Mouse (Mus musculus) testis, postnatal 10 days (tissue): ENCODE results near the gene Focad.
"Not testable (repeated sequence)": the region's sequence is repeated elsewhere in the genome, so short reads cannot be mapped to it uniquely, and the experiment has no call there.

Source experiments
- DNase-seq: peaks from one replicate; pipeline ENCODE4 v3.0.0; 2021; ENCODE audit warnings: low spot score

Gene Focad

DNA sequence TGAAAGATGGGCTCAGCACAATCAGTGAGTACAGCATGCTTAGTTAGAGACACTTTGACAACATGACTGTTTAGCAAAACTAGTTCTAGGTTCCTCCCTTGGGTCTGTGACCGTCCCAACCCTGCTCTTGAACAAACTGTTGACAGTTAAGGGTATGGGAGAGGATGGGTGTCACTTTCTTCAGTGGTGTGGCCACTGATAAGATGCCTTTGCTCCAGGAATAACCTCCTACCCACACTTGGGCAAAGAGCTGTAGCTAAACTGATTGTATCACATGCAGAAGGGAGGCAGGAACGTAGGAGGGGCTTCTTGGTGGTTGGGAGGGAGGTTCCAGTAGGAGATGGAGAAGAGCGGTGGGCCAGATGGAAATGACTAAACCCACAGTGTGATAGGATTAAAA, 213.3 kb downstream of the Focad start:
- no peak for DNase-seq

GRCm38 (mm10) chr4:88308342-88309116, 214.1 kb downstream of the Focad start:
- no peak for DNase-seq

GRCm38 (mm10) chr4:88309676-88310075, 215.2 kb downstream of the Focad start:
- peak; percentile 45 for DNase-seq

GRCm38 (mm10) chr4:88314898-88315297, 220.5 kb downstream of the Focad start:
- DNase-seq = no peak

GRCm38 (mm10) chr4:88320067-88320466, 225.6 kb downstream of the Focad start:
- DNase-seq = no peak

GRCm38 (mm10) chr4:88325392-88325791, 231.0 kb downstream of the Focad start:
- DNase-seq = no peak

- DNase-seq = no peak
Observed at GRCm38 (mm10) chr4:88334533-88334932, 240.1 kb downstream of the Focad start.

GRCm38 (mm10) chr4:88336753-88337152, 242.3 kb downstream of the Focad start:
- DNase-seq = no peak

DNA sequence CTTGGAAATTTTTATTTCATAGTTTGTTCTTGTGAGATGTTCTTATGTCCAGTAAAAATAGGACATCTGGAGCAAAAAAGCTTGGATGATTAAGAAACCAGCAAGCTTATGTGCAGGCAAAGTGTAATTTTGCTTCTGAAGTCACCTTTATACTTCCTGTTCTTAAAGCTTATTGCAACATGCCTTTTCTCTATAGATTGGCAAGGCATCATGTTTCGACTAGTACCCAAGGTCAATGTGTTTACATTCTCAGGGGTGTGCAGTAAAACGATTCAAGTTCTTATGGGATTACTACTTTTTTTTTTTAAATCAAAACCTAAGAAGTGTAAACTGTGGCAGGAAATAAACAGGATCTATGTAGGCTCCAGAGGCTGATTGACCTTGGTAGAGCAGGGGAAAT, 242.9 kb downstream of the Focad start:
- DNase-seq = no peak

DNA sequence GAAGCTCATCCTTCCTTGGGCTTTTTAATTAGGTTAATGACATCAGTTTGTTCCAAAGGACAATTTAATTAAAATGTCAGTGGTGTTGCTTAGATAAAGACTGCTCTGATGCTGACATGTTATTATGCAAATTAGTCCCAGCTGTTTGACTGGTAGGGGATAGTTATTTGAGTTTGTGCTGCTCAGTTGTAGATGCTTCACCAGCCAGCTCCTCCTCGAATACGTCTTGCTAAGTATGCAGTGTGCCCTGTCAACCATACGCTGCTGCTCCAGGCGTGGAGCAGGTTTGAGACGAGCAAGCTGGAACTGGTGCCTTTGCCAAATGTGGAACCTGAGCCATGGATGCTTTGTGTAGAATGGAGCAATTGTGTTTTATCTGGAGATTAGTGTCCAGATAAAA, 243.7 kb downstream of the Focad start:
- DNase-seq = no peak

DNA sequence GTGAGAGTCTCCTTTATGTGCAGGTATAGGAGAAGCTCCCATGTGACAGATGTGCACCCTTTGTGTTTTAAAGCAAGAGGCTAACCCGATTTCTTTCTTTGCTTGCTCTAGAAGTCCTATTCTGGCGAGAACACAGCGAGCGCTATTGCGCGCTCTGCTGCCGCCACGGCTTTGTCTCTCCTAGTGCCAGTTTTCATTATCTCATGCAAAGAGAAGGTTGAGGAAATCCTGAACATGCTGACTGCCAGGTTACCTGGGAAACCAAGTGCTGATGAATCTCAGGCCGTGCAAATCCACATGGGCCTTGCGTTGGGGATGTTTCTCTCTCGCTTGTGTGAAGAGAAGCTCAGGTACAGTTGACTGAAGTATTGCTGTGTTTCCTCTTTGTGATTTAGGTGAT, 250.0 kb downstream of the Focad start:
- DNase-seq = no peak

GRCm38 (mm10) chr4:88345065-88345464, 250.6 kb downstream of the Focad start:
- no peak for DNase-seq

- DNase-seq = no peak
Observed at GRCm38 (mm10) chr4:88345938-88346337, 251.5 kb downstream of the Focad start.

GRCm38 (mm10) chr4:88350910-88351309, 256.5 kb downstream of the Focad start:
- peak; percentile 53 for DNase-seq

DNA sequence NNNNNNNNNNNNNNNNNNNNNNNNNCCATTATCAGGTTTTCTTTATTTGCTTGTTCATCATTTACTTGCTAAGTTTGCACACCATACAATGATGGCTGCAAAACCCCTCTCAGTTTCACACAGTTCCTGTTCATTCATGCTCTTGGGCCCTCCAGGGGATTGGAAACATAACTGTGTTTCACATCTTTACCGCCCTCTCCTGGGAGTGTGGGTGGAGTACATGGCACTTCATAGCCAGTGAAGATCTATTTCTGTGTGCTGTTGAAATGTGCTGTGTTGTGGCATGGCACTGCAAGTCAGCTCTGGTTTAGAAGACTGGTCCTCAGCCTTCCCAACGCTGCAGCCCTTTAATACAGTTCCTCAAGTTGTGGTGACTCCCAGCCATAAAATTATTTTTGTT, 262.2 kb downstream of the Focad start:
- no peak for DNase-seq

DNA sequence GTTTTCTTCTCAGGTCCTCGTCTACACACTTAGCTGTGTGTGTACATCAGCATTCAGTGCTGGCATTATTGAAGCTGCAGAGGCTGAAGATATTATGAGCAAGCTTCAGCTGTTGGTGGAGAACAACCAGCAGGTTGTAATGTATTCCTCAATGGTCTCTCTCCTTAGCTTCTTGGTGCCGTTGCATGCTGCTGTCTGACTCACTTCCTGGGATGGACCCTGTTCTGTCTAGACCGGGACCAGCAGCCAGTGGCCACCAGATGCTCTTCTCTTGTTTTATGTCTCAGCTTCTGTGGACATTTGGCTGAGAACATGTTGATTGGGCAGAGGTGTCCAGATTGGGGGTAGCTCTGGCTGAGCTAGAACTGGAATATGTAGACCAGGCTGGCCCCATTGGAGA, 263.0 kb downstream of the Focad start:
- no peak for DNase-seq

- no peak for DNase-seq
Observed at GRCm38 (mm10) chr4:88369951-88370350, 275.5 kb downstream of the Focad start.

GRCm38 (mm10) chr4:88370819-88371218, 276.4 kb downstream of the Focad start:
- no peak for DNase-seq

DNA sequence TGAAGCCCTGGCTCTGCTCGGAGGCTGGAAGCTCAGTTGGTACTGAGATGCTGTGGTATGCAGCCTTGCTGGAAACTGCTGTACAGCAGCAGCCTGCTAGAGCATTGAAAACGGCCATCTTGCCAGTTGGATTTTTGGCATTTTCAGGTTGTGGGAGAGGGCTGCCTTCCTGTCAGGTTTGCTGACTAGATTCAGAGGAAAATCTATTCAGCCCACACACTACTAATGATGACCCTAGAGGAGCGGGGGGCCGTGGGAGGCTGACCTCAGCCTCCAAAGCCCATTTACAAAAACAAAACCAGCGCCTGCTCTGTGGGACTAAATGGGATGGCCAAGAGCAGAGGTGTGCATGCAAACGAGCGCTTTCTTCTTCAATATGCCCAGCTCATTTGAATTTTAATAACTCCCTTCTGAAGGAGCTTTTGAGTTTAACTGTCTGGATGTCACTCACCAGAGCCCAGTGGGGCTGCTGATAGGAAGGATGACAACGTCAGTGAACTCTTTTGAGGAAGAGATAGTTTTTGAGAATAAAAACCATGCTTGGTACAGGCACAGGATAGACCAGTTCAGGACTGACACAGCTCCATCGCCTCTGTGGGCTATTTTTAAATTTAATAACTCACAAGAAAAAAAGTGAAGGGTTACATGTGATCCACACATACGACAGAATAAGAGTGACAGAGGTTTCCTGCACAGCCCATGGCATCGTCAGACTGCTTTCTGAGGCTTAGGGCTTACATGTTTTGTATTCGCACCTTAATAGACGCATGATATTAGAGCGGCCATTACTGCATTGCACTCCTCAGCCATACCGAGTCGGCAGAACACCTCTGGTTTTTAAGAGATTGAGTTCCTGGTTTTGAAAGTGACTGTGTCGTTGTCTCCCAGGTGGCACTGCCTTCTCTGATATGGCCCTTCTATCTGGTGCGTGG, 278.1 kb downstream of the Focad start:
- DNase-seq = no peak

- DNase-seq = no peak
Observed at GRCm38 (mm10) chr4:88390036-88390435, 295.6 kb downstream of the Focad start.

GRCm38 (mm10) chr4:88390596-88390995, 296.2 kb downstream of the Focad start:
- DNase-seq = not testable (repeated sequence)

GRCm38 (mm10) chr4:88395717-88396116, 301.3 kb downstream of the Focad start:
- DNase-seq = no peak

DNA sequence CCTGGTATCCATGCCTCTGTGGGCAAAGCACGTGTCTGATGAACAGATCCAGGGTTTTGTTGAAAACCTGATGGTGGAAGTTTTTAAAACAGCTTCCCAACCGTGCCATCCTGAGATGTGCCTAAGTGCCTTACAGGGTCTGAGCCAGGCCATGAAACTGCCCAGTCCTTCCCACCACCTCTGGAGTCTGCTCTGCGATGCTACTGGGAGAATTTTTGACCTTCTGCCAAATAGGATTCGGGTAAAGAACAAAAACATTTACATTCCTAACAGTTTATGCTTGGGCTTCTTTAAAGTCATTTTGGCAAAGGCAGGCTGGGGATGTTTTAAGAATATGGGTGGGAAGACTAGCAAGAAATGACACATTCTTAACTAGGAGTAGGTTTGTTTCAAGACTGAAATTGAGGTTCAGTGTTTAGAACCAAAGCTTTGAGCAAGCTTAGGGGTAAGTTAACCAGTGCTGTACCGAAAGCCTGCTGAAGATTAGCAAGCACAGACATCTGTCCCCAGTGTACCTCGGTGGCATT, 302.6 kb downstream of the Focad start:
- no peak for DNase-seq
